Mouse (Mus musculus): ENCODE results near the gene Cyfip2. TPM values are rescaled to one million over a fixed set of nuclear protein-coding genes. Genes with fewer than 3 reads are reported as not detected.

The Cyfip2 gene
- polyA plus RNA-seq, 1 experiment from 2014 or later, result 6.1 TPM

DNA sequence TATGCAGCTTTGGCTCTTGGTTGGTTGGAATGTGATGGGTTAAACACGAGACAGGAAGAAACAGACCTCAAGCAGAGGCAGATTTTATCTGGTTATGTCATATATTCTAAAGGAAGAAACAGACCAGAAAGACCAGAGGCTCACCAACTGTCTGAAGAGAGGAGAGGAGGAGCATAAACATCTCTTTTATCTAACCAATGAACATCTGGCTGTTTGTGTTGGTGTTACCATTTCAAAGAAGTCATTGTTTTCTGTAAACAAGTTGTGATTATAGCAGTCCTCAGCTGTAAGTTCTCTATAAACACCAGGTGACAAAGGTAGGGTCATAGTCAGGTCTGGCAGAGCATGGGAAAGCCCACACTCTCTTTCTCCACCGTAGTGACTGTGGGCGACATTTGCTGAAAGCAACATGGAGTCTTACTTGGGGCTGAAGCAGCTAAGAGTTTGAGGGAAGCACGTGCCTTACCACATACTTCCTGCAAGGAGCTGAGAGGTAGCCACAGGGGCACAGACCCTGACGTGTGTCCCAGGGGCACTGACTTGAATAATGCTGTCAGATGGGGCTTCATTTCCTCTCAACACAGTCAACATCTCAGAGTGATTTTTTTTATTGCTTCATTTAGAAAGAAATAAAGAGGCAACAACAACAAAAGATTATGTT lies 31.4 kb upstream of the Cyfip2 start:
- TF ChIP-seq CTCF (IDR thresholded peaks at IDR 0.05; ENCODE audit: low read depth) (no peak), EP300 (IDR thresholded peaks at IDR 0.05; ENCODE audit: low read depth) (no peak)
- Histone ChIP-seq H3K36me3 (replicated peaks; ENCODE audit: insufficient read depth, low read length) (no peaks in the 10 kb centered on the region), H3K4me3 (ENCODE audit: low read depth, low read length) (no peak overlapping the region), H3K4me2 (ENCODE audit: low read depth, low read length) (no peak overlapping the region), H3K27me3 (ENCODE audit: insufficient read depth, low read length) (no peaks in the 10 kb centered on the region), H3K27ac (ENCODE audit: low read depth) (0 out of 2 replicates have a peak overlapping the region, but pooled peaks have one; percentile 11), H3K4me1 (ENCODE audit: insufficient read depth) (no peaks in the 10 kb centered on the region; the same call in 1 of the 2 replicates), H3K9ac (replicated peaks) (no peak overlapping the region), H3K9me3 (ENCODE audit: low read length) (no peaks in the 10 kb centered on the region)
- DNase-seq (peak; percentile 27), ATAC-seq (peak; percentile 53; the same call in 1 of the 2 replicates)
- WGBS (ENCODE audit: insufficient replicate concordance), result 26% methylated on average over 5 of the region's 5 CpGs

- no peak overlapping the region for H3K27ac ChIP-seq (ENCODE audit: low read depth)
- H3K36me3 ChIP-seq (replicated peaks; ENCODE audit: insufficient read depth, low read length), result no peaks in the 10 kb centered on the region
- TF ChIP-seq EP300 (IDR thresholded peaks at IDR 0.05; ENCODE audit: low read depth) (no peak), CTCF (IDR thresholded peaks at IDR 0.05; ENCODE audit: low read depth) (no peak)
- H3K4me2 ChIP-seq (ENCODE audit: low read depth, low read length), result no peak overlapping the region
- H3K4me3 ChIP-seq (ENCODE audit: low read depth, low read length), result no peak overlapping the region
- H3K4me1 ChIP-seq (ENCODE audit: insufficient read depth), result no peaks in the 10 kb centered on the region; the same call in 1 of the 2 replicates
- WGBS (ENCODE audit: insufficient replicate concordance), result 71% methylated on average over 4 of the region's 4 CpGs
- DNase-seq, result no peak
- no peaks in the 10 kb centered on the region for H3K9me3 ChIP-seq (ENCODE audit: low read length)
- H3K27me3 ChIP-seq (ENCODE audit: insufficient read depth, low read length), result no peaks in the 10 kb centered on the region
- no peak overlapping the region for H3K9ac ChIP-seq (replicated peaks)
- ATAC-seq, result no peak
These were observed 29.3 kb upstream of the Cyfip2 start for GRCm38 (mm10) chr11:46341960-46342359.

- Histone ChIP-seq H3K9ac (replicated peaks) (no peak overlapping the region), H3K4me3 (ENCODE audit: low read depth, low read length) (no peak overlapping the region), H3K36me3 (replicated peaks; ENCODE audit: insufficient read depth, low read length) (no peaks in the 10 kb centered on the region), H3K9me3 (ENCODE audit: low read length) (no peaks in the 10 kb centered on the region), H3K27ac (ENCODE audit: low read depth) (no peak overlapping the region), H3K4me2 (ENCODE audit: low read depth, low read length) (no peak overlapping the region), H3K27me3 (ENCODE audit: insufficient read depth, low read length) (no peaks in the 10 kb centered on the region), H3K4me1 (ENCODE audit: insufficient read depth) (no peaks in the 10 kb centered on the region)
- TF ChIP-seq CTCF (IDR thresholded peaks at IDR 0.05; ENCODE audit: low read depth) (no peak), EP300 (IDR thresholded peaks at IDR 0.05; ENCODE audit: low read depth) (no peak)
- DNase-seq, result no peak
- ATAC-seq, result no peak
- 50% methylated on average over 5 of the region's 5 CpGs for WGBS (ENCODE audit: insufficient replicate concordance)
These were observed 23.4 kb upstream of the Cyfip2 start for GRCm38 (mm10) chr11:46336020-46336419.

- Histone ChIP-seq H3K4me3 (ENCODE audit: low read depth, low read length) (no peak overlapping the region), H3K27me3 (ENCODE audit: insufficient read depth, low read length) (no peaks in the 10 kb centered on the region), H3K9me3 (ENCODE audit: low read length) (no peaks in the 10 kb centered on the region), H3K36me3 (replicated peaks; ENCODE audit: insufficient read depth, low read length) (no peaks in the 10 kb centered on the region), H3K9ac (replicated peaks) (no peak overlapping the region), H3K27ac (ENCODE audit: low read depth) (no peak overlapping the region), H3K4me2 (ENCODE audit: low read depth, low read length) (no peak overlapping the region), H3K4me1 (ENCODE audit: insufficient read depth) (no peaks in the 10 kb centered on the region)
- no peak for TF ChIP-seq EP300 (IDR thresholded peaks at IDR 0.05; ENCODE audit: low read depth)
- no peak for TF ChIP-seq CTCF (IDR thresholded peaks at IDR 0.05; ENCODE audit: low read depth)
- WGBS (ENCODE audit: insufficient replicate concordance), result 85% methylated on average over 8 of the region's 8 CpGs
- ATAC-seq, result no peak
- DNase-seq, result no peak
These were observed 19.6 kb upstream of the Cyfip2 start for GRCm38 (mm10) chr11:46332217-46332616.

- TF ChIP-seq CTCF (IDR thresholded peaks at IDR 0.05; ENCODE audit: low read depth), result peak; percentile 42
- no peak for TF ChIP-seq EP300 (IDR thresholded peaks at IDR 0.05; ENCODE audit: low read depth)
- H3K9ac ChIP-seq (replicated peaks), result no peak overlapping the region
- no peak overlapping the region for H3K4me3 ChIP-seq (ENCODE audit: low read depth, low read length)
- ATAC-seq, result peak; percentile 31; the same call in 1 of the 2 replicates
- H3K4me2 ChIP-seq (ENCODE audit: low read depth, low read length), result 0 out of 2 replicates have a peak overlapping the region, but pooled peaks have one; percentile 9
- DNase-seq, result peak; percentile 31
- no peaks in the 10 kb centered on the region for H3K36me3 ChIP-seq (replicated peaks; ENCODE audit: insufficient read depth, low read length)
- 56% methylated on average over 16 of the region's 16 CpGs for WGBS (ENCODE audit: insufficient replicate concordance)
- H3K27me3 ChIP-seq (ENCODE audit: insufficient read depth, low read length), result no peaks in the 10 kb centered on the region
- peak overlapping the region; percentile 57 for H3K27ac ChIP-seq (ENCODE audit: low read depth)
- H3K4me1 ChIP-seq (ENCODE audit: insufficient read depth), result peaks cover 5% of the 10 kb centered on the region
- H3K9me3 ChIP-seq (ENCODE audit: low read length), result no peaks in the 10 kb centered on the region
These were observed 13.8 kb upstream of the Cyfip2 start for GRCm38 (mm10) chr11:46326271-46327015.

GRCm38 (mm10) chr11:46321559-46321958 lies 8.9 kb upstream of the Cyfip2 start:
- Histone ChIP-seq H3K4me1 (ENCODE audit: insufficient read depth) (peaks cover 2% of the 10 kb centered on the region), H3K9ac (replicated peaks) (no peak overlapping the region), H3K4me3 (ENCODE audit: low read depth, low read length) (no peak overlapping the region), H3K4me2 (ENCODE audit: low read depth, low read length) (no peak overlapping the region), H3K9me3 (ENCODE audit: low read length) (no peaks in the 10 kb centered on the region), H3K27ac (ENCODE audit: low read depth) (no peak overlapping the region), H3K36me3 (replicated peaks; ENCODE audit: insufficient read depth, low read length) (no peaks in the 10 kb centered on the region), H3K27me3 (ENCODE audit: insufficient read depth, low read length) (no peaks in the 10 kb centered on the region)
- no peak for DNase-seq
- 78% methylated on average over 7 of the region's 7 CpGs for WGBS (ENCODE audit: insufficient replicate concordance)
- TF ChIP-seq CTCF (IDR thresholded peaks at IDR 0.05; ENCODE audit: low read depth) (no peak), EP300 (IDR thresholded peaks at IDR 0.05; ENCODE audit: low read depth) (no peak)
- ATAC-seq, result no peak

Data from liver, postnatal 0 days (tissue).